Mouse (Mus musculus): ENCODE results near the gene Chsy1. TPM values are rescaled to one million over a fixed set of nuclear protein-coding genes. Genes with fewer than 3 reads are reported as not detected.

Gene Chsy1
- polyA plus RNA-seq, 1 experiment, result 6.8 TPM

DNA sequence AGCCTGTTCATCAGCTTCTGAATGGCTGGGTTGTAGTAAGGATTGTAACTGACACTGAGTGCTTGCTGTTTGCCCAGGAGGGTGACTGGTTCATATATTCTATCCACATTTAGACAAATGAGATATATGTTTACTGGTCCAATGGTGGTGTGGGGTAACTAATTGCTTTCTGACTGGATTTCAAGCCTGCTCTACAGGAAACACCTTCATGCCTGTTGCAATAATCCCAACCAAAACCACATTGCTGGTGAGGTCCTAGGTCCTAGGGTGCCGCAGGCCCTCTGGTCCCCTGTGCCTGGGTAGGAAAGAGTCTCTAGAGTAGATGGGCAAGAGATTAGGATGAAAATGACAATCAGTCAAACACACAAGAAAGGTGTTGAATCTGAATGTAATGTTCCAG lies 103.6 kb downstream of the Chsy1 start:
- DNase-seq, result no peak
- no peak overlapping the region for H3K4me3 ChIP-seq (replicated peaks; ENCODE audit: insufficient read depth, low read depth, low read length)
- H3K27me3 ChIP-seq (ENCODE audit: control insufficient read depth, insufficient read depth, low read length), result no peaks in the 10 kb centered on the region
- TF ChIP-seq POLR2A (IDR thresholded peaks at IDR 0.05; ENCODE audit: borderline replicate concordance, insufficient read depth, low read length) (no peak), CTCF (IDR thresholded peaks at IDR 0.05; ENCODE audit: borderline replicate concordance, insufficient read depth, low read depth, low read length) (no peak)
- no peak overlapping the region for H3K27ac ChIP-seq (ENCODE audit: insufficient read depth, low read length)
- 100% methylated on average over 1 of the region's 1 CpGs for whole genome bisulfite sequencing
- H3K4me1 ChIP-seq (ENCODE audit: control insufficient read depth, insufficient read depth, low read length), result peaks cover 8% of the 10 kb centered on the region

DNA sequence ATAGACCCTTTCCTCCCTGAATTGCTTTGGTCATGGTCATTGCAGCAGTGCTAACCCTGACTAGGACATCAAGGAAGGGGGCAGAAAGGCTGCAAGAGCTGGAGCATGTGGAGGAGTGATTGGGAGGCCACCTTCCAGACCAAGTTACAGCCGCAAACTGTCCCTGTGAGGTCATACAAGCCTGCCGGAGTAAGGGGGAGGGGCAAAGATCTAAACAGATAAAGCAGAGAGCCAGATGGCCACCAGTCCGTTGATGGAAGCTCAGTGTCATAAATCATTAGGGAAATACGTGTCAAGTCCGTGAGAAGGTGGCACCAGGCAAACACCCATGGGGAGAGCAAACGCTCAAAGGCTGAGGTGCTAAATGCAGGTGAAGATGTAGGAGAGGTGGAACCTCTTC lies 105.2 kb downstream of the Chsy1 start:
- peaks cover 11% of the 10 kb centered on the region for H3K4me1 ChIP-seq (ENCODE audit: control insufficient read depth, insufficient read depth, low read length)
- H3K27ac ChIP-seq (ENCODE audit: insufficient read depth, low read length), result no peak overlapping the region
- DNase-seq, result peak in 1 of 2 experiments; percentile 15
- WGBS, result 31% methylated on average over 6 of the region's 6 CpGs
- H3K4me3 ChIP-seq (replicated peaks; ENCODE audit: insufficient read depth, low read depth, low read length), result no peak overlapping the region
- TF ChIP-seq CTCF (IDR thresholded peaks at IDR 0.05; ENCODE audit: borderline replicate concordance, insufficient read depth, low read depth, low read length) (no peak), POLR2A (IDR thresholded peaks at IDR 0.05; ENCODE audit: borderline replicate concordance, insufficient read depth, low read length) (no peak)
- no peaks in the 10 kb centered on the region for H3K27me3 ChIP-seq (ENCODE audit: control insufficient read depth, insufficient read depth, low read length)

DNA sequence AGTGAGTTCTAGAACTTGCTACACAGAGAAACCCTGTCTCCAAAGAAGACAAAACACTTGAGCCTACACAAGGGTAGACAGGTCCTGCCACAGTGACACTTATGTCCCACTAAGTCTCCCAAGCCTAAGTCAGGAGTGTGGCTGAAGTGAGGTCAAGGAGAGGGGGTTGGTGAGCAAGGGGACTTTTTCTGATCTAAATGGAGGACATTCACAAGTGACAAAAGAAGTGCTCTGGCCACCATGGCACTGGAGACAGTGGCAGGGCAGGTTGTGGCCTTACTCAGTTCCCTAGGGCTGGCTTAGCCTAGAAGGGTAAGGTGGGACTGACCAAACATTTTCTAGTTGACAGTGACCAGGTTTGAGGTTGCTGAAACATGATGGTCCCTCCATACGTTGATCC lies 106.6 kb downstream of the Chsy1 start:
- no peak for TF ChIP-seq POLR2A (IDR thresholded peaks at IDR 0.05; ENCODE audit: borderline replicate concordance, insufficient read depth, low read length)
- TF ChIP-seq CTCF (IDR thresholded peaks at IDR 0.05; ENCODE audit: borderline replicate concordance, insufficient read depth, low read depth, low read length), result no peak
- H3K27ac ChIP-seq (ENCODE audit: insufficient read depth, low read length), result no peak overlapping the region
- DNase-seq, result no peak
- no peaks in the 10 kb centered on the region for H3K27me3 ChIP-seq (ENCODE audit: control insufficient read depth, insufficient read depth, low read length)
- no peak overlapping the region for H3K4me3 ChIP-seq (replicated peaks; ENCODE audit: insufficient read depth, low read depth, low read length)
- peaks cover 11% of the 10 kb centered on the region for H3K4me1 ChIP-seq (ENCODE audit: control insufficient read depth, insufficient read depth, low read length)
- WGBS, result 100% methylated on average over 1 of the region's 1 CpGs

DNA sequence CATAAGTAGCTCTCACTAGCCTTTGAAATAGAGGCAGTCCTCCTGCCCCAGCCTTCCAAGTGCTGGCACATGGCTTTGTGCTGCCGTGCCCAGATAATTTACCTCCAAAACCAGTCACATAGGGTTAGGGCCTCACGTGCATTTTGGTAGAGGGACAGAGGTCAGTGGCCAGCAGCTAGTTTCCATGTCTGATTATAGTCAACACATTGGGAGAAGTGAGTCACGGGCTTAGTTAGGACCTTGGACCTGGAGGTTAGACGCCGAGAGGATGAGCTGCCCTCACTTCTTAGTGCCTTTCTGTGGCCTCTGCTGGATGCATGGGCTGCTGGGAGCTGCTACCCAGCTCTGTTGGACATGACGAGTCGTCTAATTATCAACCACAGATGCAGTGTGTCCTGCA lies 107.7 kb downstream of the Chsy1 start:
- WGBS, result 96% methylated on average over 7 of the region's 7 CpGs
- Histone ChIP-seq H3K27me3 (ENCODE audit: control insufficient read depth, insufficient read depth, low read length) (no peaks in the 10 kb centered on the region), H3K4me3 (replicated peaks; ENCODE audit: insufficient read depth, low read depth, low read length) (no peak overlapping the region), H3K27ac (ENCODE audit: insufficient read depth, low read length) (no peak overlapping the region), H3K4me1 (ENCODE audit: control insufficient read depth, insufficient read depth, low read length) (peaks cover 11% of the 10 kb centered on the region)
- TF ChIP-seq POLR2A (IDR thresholded peaks at IDR 0.05; ENCODE audit: borderline replicate concordance, insufficient read depth, low read length) (no peak), CTCF (IDR thresholded peaks at IDR 0.05; ENCODE audit: borderline replicate concordance, insufficient read depth, low read depth, low read length) (no peak)
- DNase-seq, result no peak

DNA sequence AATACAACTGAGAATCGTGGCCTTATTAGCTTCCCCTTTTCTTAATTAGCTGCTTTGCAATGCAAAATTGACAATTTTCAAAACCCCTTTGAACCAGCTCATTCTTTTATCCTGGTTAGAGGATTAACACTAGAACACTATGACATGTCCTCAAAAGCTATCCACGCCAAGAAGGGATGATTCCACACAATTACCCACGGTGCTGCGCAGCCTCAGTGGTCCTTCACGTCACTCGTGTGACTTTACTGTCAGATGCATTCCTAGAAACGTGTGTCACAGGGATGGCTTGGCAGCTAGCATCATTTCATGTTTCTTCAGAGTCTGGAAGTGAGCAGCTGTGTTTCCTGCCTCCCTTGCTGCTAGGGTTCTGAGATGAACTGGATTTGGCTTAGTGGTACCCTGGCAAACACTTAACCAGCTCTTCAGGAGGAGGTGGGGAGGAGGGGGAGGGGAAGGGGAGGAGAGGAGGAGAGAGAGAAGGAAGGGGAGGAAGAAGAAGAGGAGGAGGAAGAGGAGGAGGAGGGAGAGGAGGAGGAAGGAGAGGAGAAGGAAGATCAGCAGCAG lies 108.3 kb downstream of the Chsy1 start:
- TF ChIP-seq POLR2A (IDR thresholded peaks at IDR 0.05; ENCODE audit: borderline replicate concordance, insufficient read depth, low read length) (no peak), CTCF (IDR thresholded peaks at IDR 0.05; ENCODE audit: borderline replicate concordance, insufficient read depth, low read depth, low read length) (no peak)
- Histone ChIP-seq H3K4me3 (replicated peaks; ENCODE audit: insufficient read depth, low read depth, low read length) (no peak overlapping the region), H3K27me3 (ENCODE audit: control insufficient read depth, insufficient read depth, low read length) (no peaks in the 10 kb centered on the region), H3K27ac (ENCODE audit: insufficient read depth, low read length) (no peak overlapping the region), H3K4me1 (ENCODE audit: control insufficient read depth, insufficient read depth, low read length) (peaks cover 11% of the 10 kb centered on the region)
- 46% methylated on average over 7 of the region's 7 CpGs for WGBS
- no peak for DNase-seq

DNA sequence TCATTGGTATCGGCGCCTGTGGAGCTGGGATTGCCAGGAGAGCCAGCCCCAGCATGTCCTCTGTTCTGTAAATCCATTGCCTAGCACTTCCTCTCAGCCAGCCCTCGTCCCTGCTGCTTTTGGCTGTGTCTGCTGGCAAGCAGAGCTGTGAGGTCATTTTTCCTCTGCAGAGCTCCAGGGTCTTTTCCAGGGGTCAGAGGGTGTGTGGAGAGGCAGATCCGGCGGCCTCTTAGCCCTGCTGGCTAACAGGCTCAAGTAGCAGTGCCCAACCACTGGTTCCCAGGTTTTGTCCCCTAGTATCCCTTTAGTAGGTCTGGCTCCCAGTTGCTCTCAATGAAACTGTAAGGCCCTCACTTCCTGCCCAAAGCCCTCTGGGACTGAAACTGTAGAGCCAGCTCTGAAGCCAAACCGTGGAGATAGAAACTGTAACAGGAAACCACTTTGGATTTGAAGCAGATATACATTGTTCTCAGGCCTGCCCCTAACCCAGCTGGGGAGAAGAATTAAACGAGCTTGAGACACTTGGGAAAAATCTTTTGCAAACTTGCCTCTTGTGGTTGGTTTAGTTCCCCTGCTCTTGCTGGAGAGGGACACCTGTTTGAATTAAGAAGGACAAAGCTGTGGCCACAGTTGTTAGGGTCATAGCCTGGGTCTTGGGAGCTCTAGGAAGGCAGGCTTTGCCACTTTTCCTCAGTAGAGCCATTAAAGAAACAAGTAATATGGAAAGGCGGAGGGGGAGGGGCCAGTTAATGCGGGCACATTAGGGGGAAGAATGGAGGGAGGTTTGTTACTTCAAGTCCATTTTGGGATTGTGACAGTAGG lies 109.1 kb downstream of the Chsy1 start:
- no peak overlapping the region for H3K4me3 ChIP-seq (replicated peaks; ENCODE audit: insufficient read depth, low read depth, low read length)

DNA sequence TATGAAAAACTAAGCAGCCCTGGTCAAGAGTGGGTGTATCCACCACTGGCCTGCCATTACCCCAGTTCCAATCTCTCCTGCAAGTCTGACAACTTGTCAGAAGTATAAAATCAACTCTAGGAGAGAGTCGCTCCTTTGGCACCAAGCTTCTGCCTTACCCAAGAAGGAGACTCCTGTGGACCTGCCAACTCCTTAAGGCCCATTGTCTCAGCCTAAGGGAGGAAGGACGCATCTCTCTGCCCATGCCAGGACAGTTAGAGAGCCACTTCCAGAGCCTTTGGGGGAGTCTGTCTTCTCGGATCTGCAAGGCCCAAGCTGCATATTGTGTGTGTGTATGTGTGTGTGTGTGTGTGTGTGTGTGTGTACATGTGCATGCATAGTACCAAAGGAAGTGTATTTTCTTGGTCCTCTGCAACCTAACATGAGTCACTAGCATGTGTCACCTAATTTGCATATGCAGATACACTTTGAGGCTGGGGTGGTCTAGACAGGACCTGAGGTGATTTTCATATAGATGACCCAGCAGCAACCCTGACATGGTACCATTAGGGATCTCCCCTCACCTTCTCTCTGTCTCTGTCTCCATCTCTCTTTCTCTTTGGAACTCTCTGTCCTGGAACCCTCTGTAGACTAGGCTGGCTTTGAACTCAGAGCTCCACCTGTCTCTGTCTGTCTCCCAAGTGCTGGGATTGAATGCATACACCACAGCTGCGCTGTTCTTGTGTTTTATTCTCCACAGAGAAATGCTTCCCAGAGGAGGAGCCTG lies 109.9 kb downstream of the Chsy1 start:
- H3K4me3 ChIP-seq (replicated peaks; ENCODE audit: insufficient read depth, low read depth, low read length), result no peak overlapping the region
- DNase-seq, result no peak
- no peaks in the 10 kb centered on the region for H3K27me3 ChIP-seq (ENCODE audit: control insufficient read depth, insufficient read depth, low read length)
- peaks cover 11% of the 10 kb centered on the region for H3K4me1 ChIP-seq (ENCODE audit: control insufficient read depth, insufficient read depth, low read length)
- H3K27ac ChIP-seq (ENCODE audit: insufficient read depth, low read length), result no peak overlapping the region
- TF ChIP-seq CTCF (IDR thresholded peaks at IDR 0.05; ENCODE audit: borderline replicate concordance, insufficient read depth, low read depth, low read length) (no peak), POLR2A (IDR thresholded peaks at IDR 0.05; ENCODE audit: borderline replicate concordance, insufficient read depth, low read length) (no peak)
- WGBS, result 80% methylated on average over 4 of the region's 4 CpGs

More for the DNA sequence above, 109.1 kb downstream of the Chsy1 start:
- DNase-seq, result peak; percentile 44 to 62
- 32% methylated on average over 9 of the region's 9 CpGs for WGBS
- no peaks in the 10 kb centered on the region for H3K27me3 ChIP-seq (ENCODE audit: control insufficient read depth, insufficient read depth, low read length)
- no peak for TF ChIP-seq POLR2A (IDR thresholded peaks at IDR 0.05; ENCODE audit: borderline replicate concordance, insufficient read depth, low read length)
- TF ChIP-seq CTCF (IDR thresholded peaks at IDR 0.05; ENCODE audit: borderline replicate concordance, insufficient read depth, low read depth, low read length), result no peak
- peaks cover 11% of the 10 kb centered on the region for H3K4me1 ChIP-seq (ENCODE audit: control insufficient read depth, insufficient read depth, low read length)
- no peak overlapping the region for H3K27ac ChIP-seq (ENCODE audit: insufficient read depth, low read length)
